Mouse (Mus musculus): Measurements from ENCODE around the gene Tmem255b.

Tmem255b gene

GRCm38 (mm10) chr8:13451747-13452277, 16.8 kb downstream of the Tmem255b start:
- no peak for DNase-seq

GRCm38 (mm10) chr8:13454341-13455113, 19.5 kb downstream of the Tmem255b start:
- DNase-seq = no peak

- no peak for DNase-seq
Measured at GRCm38 (mm10) chr8:13455295-13455694, 20.3 kb downstream of the Tmem255b start.

GRCm38 (mm10) chr8:13459431-13459830, 24.4 kb downstream of the Tmem255b start:
- DNase-seq = no peak

- no peak for DNase-seq
Measured at GRCm38 (mm10) chr8:13461085-13461765, 26.2 kb downstream of the Tmem255b start.

- DNase-seq = peak; percentile 46 to 49
Measured at GRCm38 (mm10) chr8:13461843-13462242, 26.9 kb downstream of the Tmem255b start.

- DNase-seq = no peak
Measured at GRCm38 (mm10) chr8:13462392-13462791, 27.4 kb downstream of the Tmem255b start.

- no peak for DNase-seq
Measured at GRCm38 (mm10) chr8:13465324-13465723, 30.3 kb downstream of the Tmem255b start.

GRCm38 (mm10) chr8:13466989-13467388, 32.0 kb downstream of the Tmem255b start:
- no peak for DNase-seq

- no peak for DNase-seq
Measured at GRCm38 (mm10) chr8:13468737-13469136, 33.7 kb downstream of the Tmem255b start.

GRCm38 (mm10) chr8:13471484-13471883, 36.5 kb downstream of the Tmem255b start:
- no peak for DNase-seq

- DNase-seq = no peak
Measured at GRCm38 (mm10) chr8:13472284-13472683, 37.3 kb downstream of the Tmem255b start.

- no peak for DNase-seq
Measured at GRCm38 (mm10) chr8:13475892-13476291, 40.9 kb downstream of the Tmem255b start.

GRCm38 (mm10) chr8:13481089-13481554, 46.1 kb downstream of the Tmem255b start:
- no peak for DNase-seq

- DNase-seq = no peak
Measured at GRCm38 (mm10) chr8:13481596-13481995, 46.6 kb downstream of the Tmem255b start.

GRCm38 (mm10) chr8:13482101-13482801, 47.3 kb downstream of the Tmem255b start:
- DNase-seq = no peak

- DNase-seq = no peak
Measured at GRCm38 (mm10) chr8:13483191-13483590, 48.2 kb downstream of the Tmem255b start.

- no peak for DNase-seq
Measured at GRCm38 (mm10) chr8:13489351-13489750, 54.4 kb downstream of the Tmem255b start.

- no peak for DNase-seq
Measured at GRCm38 (mm10) chr8:13489986-13490910, 55.3 kb downstream of the Tmem255b start.

- DNase-seq = no peak
Measured at GRCm38 (mm10) chr8:13491491-13492010, 56.6 kb downstream of the Tmem255b start.

- no peak for DNase-seq
Measured at GRCm38 (mm10) chr8:13492198-13492995, 57.4 kb downstream of the Tmem255b start.
